Mouse (Mus musculus): ENCODE measurements around the gene Gstm2. TPM values are rescaled to one million over a fixed set of nuclear protein-coding genes. Genes with fewer than 3 reads are reported as not detected.
"Not testable (repeated sequence)": the region's sequence is repeated elsewhere in the genome, so short reads cannot be mapped to it uniquely, and the experiment has no call there.

Gene Gstm2
- polyA plus RNA-seq, 1 experiment from 2014 or later: 7.9 TPM

DNA sequence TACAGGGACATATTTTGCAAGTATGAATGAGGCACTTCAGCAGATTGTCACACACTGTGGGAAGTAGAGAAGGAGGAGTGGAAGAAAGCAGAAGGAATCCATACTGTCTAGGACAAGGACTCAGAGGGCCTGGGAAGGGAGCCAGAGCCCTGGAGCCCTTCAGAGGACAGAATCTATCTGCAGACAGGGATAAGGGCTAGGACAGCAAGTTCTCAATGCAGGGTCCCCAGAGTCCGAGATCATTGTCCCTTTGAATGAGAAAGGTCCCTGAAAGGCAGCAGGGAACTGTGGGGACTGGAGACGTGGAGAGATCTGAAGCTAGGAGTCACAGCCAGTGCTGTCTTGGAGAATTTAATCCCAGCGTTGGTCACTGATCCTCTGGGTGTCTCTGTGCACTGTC lies 33.0 kb upstream of the Gstm2 start:
- H3K9me3 ChIP-seq (ENCODE audit: control insufficient read depth, low read length); ATAC-seq (ENCODE audit: low FRiP score); H3K36me3 ChIP-seq (replicated peaks; ENCODE audit: control insufficient read depth, insufficient read depth): not testable (repeated sequence)

DNA sequence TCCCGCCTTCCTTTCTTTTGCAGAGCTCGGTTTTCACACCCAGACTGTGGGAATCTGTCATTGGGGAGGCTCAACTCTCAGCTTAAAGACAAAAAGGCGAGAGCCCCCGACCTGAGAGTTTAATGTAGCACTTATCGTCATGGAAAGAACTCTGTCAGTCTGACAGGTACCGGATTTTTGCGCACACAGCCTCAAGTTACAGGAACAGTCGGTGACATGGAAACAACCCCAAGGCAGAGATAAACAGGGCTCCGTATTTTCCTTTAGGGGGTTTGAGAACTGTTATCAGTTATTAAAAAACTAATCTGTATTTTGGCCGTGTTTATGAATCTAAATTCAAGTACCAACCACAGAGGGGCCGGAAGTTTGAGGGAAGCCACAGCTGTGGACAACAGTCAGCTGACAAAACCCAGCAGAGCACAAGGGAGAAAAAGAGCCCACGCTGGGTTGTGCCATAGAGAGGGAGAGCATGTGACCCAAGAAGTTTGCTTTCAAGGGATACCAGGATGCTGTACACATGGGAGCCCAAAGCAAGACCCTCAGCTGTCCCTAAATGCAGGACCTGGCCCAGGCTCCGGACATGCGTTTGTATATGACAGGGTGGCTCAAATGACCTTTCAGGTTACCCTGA lies 32.1 kb upstream of the Gstm2 start:
- peak overlapping the region; percentile 55; the same call in 1 of the 2 replicates for H3K27ac ChIP-seq
- peaks cover 6% of the 10 kb centered on the region; the same call in 1 of the 2 replicates for H3K4me1 ChIP-seq (replicated peaks; ENCODE audit: control insufficient read depth, insufficient read depth, low read length)
- H3K9me3 ChIP-seq (ENCODE audit: control insufficient read depth, low read length): no peaks in the 10 kb centered on the region
- H3K9ac ChIP-seq: peak overlapping the region; percentile 50
- no peaks in the 10 kb centered on the region for H3K36me3 ChIP-seq (replicated peaks; ENCODE audit: control insufficient read depth, insufficient read depth)
- ATAC-seq (ENCODE audit: low FRiP score): no peak
- no peaks in the 10 kb centered on the region for H3K27me3 ChIP-seq (ENCODE audit: control insufficient read depth, insufficient read depth, low read length)
- WGBS: 30% methylated on average over 14 of the region's 14 CpGs
- DNase-seq (ENCODE audit: low spot score): no peak
- H3K4me3 ChIP-seq (replicated peaks; ENCODE audit: low read length): peak overlapping the region; percentile 33
- peak overlapping the region; percentile 72 for H3K4me2 ChIP-seq (replicated peaks)

More for the DNA sequence above, 33.0 kb upstream of the Gstm2 start:
- not testable (repeated sequence) for H3K4me2 ChIP-seq (replicated peaks); DNase-seq (ENCODE audit: low spot score); H3K4me1 ChIP-seq (replicated peaks; ENCODE audit: control insufficient read depth, insufficient read depth, low read length); H3K4me3 ChIP-seq (replicated peaks; ENCODE audit: low read length); H3K9ac ChIP-seq; H3K27ac ChIP-seq; H3K27me3 ChIP-seq (ENCODE audit: control insufficient read depth, insufficient read depth, low read length)
- WGBS: 70% methylated on average over 3 of the region's 3 CpGs

DNA sequence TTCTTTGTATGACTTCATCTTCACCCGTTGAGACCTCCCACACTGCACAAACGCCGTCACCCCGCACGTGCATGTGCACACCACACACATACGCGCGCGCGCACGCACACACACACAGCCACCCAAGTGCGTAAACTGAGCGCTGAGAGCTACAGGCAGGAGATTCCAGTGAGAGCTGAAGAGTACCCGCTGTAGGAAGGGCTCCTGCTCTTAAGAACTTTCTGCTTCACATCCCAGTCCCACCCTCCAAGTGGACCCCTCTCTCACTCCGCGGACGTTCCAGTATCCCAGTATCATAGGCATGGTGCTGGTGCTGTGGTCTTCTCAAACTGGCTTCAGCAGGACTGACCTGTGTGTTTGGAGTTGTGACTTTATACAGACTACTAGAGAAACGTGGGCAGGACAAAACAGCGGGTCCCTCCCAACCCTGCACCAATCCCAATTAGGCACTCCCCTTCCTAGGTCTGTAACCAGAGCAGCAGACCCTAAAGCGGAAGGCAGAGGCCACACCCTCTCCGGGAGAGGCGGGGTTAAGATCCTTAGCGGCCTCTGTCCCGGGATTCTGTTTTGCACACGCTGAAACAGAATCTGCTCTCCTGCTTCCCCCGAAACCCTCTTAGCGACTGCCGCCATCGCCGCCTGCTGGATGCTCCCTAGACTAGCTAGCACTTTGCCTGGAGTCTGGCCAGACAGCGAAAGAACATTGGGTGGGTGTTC lies 31.4 kb upstream of the Gstm2 start, which contains the start of gene Gstm1:
Gene Gstm1 (minus strand): TSS at position 501 of the 717 bp plus-strand sequence.
- no peaks in the 10 kb centered on the region for H3K36me3 ChIP-seq (replicated peaks; ENCODE audit: control insufficient read depth, insufficient read depth)
- under 1% methylated on average over 31 of the region's 31 CpGs for WGBS
- H3K4me3 ChIP-seq (replicated peaks; ENCODE audit: low read length): peak within 1 kb of the TSS; percentile 33
- peak within 1 kb of the TSS; percentile 72 for H3K4me2 ChIP-seq (replicated peaks)
- peak within 1 kb of the TSS; percentile 55 for H3K27ac ChIP-seq
- no peaks in the 10 kb centered on the region for H3K9me3 ChIP-seq (ENCODE audit: control insufficient read depth, low read length)
- ATAC-seq (ENCODE audit: low FRiP score) (peak; percentile 93), DNase-seq (ENCODE audit: low spot score) (peak; percentile 87)
- H3K27me3 ChIP-seq (ENCODE audit: control insufficient read depth, insufficient read depth, low read length): no peaks in the 10 kb centered on the region
- peaks cover 6% of the 10 kb centered on the region; the same call in 1 of the 2 replicates for H3K4me1 ChIP-seq (replicated peaks; ENCODE audit: control insufficient read depth, insufficient read depth, low read length)
- H3K9ac ChIP-seq: peak within 1 kb of the TSS; percentile 50

DNA sequence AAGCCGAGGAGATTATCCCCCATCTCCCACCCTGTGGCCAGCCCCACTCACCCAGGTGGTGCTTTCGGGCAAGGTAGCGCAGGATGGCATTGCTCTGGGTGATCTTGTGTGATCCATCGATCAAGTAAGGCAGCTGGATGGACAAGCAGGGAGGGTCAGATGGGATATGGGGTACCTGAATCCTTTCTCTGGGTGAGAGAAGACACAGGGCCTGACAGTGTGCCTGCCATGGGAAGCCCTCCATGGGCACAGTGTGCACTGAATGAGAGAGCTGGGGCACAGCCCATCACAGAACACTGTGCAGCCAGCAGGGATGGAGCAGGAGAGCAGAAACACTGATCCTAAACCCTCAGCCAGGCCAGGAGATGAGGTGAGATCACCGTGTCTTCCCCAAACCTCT lies 30.2 kb upstream of the Gstm2 start:
- Histone ChIP-seq H3K9ac (peak overlapping the region; percentile 50; the same call in 1 of the 2 replicates), H3K4me2 (replicated peaks) (peak overlapping the region; percentile 72)
- not testable (repeated sequence) for DNase-seq (ENCODE audit: low spot score); H3K4me1 ChIP-seq (replicated peaks; ENCODE audit: control insufficient read depth, insufficient read depth, low read length); H3K4me3 ChIP-seq (replicated peaks; ENCODE audit: low read length); H3K36me3 ChIP-seq (replicated peaks; ENCODE audit: control insufficient read depth, insufficient read depth); H3K27ac ChIP-seq; ATAC-seq (ENCODE audit: low FRiP score); H3K9me3 ChIP-seq (ENCODE audit: control insufficient read depth, low read length); H3K27me3 ChIP-seq (ENCODE audit: control insufficient read depth, insufficient read depth, low read length)
- 96% methylated on average over 5 of the region's 5 CpGs for WGBS

DNA sequence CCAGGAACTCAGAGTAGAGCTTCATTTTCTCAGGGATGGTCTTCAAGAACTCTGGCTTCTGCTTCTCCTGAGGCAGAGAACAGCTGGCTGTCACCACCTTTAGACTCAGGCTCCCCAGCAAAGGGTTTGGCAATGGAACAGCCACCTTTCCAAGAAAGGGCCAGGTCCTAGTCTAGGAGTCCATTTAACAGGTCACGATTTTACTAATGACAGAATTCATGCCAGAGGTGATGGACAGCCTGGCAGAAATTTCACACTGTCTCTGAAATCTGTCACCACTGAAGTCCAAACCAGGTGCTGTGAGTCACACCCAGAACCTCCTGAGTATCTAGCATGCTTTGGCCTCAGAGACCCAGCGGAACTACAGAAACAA lies 28.7 kb upstream of the Gstm2 start:
- Histone ChIP-seq H3K4me3 (replicated peaks; ENCODE audit: low read length) (no peak overlapping the region), H3K9me3 (ENCODE audit: control insufficient read depth, low read length) (no peaks in the 10 kb centered on the region), H3K9ac (no peak overlapping the region), H3K27me3 (ENCODE audit: control insufficient read depth, insufficient read depth, low read length) (no peaks in the 10 kb centered on the region), H3K27ac (no peak overlapping the region), H3K36me3 (replicated peaks; ENCODE audit: control insufficient read depth, insufficient read depth) (no peaks in the 10 kb centered on the region), H3K4me2 (replicated peaks) (no peak overlapping the region), H3K4me1 (replicated peaks; ENCODE audit: control insufficient read depth, insufficient read depth, low read length) (peaks cover 9% of the 10 kb centered on the region; the same call in 1 of the 2 replicates)
- 92% methylated on average over 2 of the region's 2 CpGs for WGBS
- ATAC-seq (ENCODE audit: low FRiP score): no peak
- no peak for DNase-seq (ENCODE audit: low spot score)

DNA sequence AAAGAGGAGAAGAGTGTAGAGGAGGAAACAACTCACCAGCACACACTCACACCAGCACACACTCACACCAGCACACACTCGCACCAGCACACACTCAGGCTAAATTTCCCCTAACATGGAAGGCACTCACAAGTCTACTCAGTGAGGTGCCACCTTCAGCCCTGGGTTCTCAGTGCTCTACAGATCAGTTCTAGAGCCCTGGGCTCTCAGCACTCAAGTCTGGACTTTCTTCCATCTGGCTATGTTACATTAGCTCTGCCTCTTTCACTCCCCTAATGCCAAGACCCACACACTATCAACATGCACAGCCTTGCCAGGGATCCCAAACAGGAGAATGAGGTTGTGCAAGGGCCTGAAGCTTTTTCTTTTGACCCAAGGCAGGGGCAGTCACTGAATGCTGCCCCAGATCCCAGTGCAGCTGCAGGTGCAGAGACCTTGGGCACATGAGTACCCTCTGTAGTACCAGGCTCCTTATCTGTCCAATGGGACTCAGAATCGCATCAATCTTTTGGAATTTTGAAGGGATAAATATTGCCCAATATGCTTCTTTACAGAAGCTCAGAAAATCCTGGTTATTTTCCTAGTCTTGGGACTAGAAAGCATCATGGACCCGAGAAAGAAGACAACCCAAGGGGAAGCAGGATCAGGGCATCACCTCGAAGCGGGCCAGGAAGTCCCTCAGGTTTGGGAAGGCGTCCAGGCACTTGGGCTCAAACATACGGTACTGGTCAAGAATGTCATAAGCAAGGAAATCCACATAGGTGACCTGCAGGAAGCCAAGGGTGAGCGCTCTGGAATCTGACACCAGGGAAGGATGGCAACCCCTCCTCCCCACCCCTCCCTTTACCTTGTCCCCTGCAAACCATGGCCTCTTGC lies 28.1 kb upstream of the Gstm2 start:
- H3K9ac ChIP-seq: no peak overlapping the region
- H3K4me3 ChIP-seq (replicated peaks; ENCODE audit: low read length): no peak overlapping the region
- no peak overlapping the region for H3K4me2 ChIP-seq (replicated peaks)
- no peaks in the 10 kb centered on the region for H3K36me3 ChIP-seq (replicated peaks; ENCODE audit: control insufficient read depth, insufficient read depth)
- 88% methylated on average over 7 of the region's 8 CpGs for WGBS
- no peaks in the 10 kb centered on the region for H3K27me3 ChIP-seq (ENCODE audit: control insufficient read depth, insufficient read depth, low read length)
- no peak for DNase-seq (ENCODE audit: low spot score)
- H3K9me3 ChIP-seq (ENCODE audit: control insufficient read depth, low read length): no peaks in the 10 kb centered on the region
- peaks cover 9% of the 10 kb centered on the region; the same call in 1 of the 2 replicates for H3K4me1 ChIP-seq (replicated peaks; ENCODE audit: control insufficient read depth, insufficient read depth, low read length)
- ATAC-seq (ENCODE audit: low FRiP score): no peak
- no peak overlapping the region for H3K27ac ChIP-seq

DNA sequence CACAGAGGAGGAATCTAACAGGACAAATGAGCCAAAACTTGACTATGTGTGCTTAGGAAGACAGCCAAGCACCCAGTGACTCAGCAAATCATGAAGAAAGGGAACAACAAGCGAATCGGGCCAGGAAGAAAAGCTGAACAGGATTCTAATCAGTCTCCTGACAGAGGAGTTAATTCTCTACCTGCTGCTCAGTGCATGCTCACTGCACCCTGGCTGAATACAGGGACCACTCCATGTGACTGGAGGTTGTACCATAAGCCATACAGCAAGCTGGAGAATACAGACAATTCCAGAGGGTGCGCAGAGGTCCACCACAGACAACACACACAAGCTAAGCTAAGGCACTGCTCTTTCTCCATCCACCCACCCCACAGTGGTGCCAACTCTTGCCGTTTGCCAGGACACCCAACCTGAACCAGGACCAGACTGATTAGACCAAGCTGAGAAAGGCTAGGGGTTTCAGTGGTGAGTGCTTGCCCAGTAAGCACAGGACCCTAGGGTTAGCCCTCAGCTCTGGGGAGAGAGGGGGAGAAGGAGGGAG lies 27.1 kb upstream of the Gstm2 start:
- Histone ChIP-seq H3K4me2 (replicated peaks) (no peak overlapping the region), H3K27ac (no peak overlapping the region), H3K36me3 (replicated peaks; ENCODE audit: control insufficient read depth, insufficient read depth) (no peaks in the 10 kb centered on the region), H3K4me3 (replicated peaks; ENCODE audit: low read length) (no peak overlapping the region), H3K4me1 (replicated peaks; ENCODE audit: control insufficient read depth, insufficient read depth, low read length) (peaks cover 9% of the 10 kb centered on the region; the same call in 1 of the 2 replicates), H3K9me3 (ENCODE audit: control insufficient read depth, low read length) (no peaks in the 10 kb centered on the region), H3K27me3 (ENCODE audit: control insufficient read depth, insufficient read depth, low read length) (no peaks in the 10 kb centered on the region), H3K9ac (no peak overlapping the region)
- DNase-seq (ENCODE audit: low spot score) (no peak), ATAC-seq (ENCODE audit: low FRiP score) (no peak)
- 70% methylated on average over 4 of the region's 4 CpGs for WGBS

DNA sequence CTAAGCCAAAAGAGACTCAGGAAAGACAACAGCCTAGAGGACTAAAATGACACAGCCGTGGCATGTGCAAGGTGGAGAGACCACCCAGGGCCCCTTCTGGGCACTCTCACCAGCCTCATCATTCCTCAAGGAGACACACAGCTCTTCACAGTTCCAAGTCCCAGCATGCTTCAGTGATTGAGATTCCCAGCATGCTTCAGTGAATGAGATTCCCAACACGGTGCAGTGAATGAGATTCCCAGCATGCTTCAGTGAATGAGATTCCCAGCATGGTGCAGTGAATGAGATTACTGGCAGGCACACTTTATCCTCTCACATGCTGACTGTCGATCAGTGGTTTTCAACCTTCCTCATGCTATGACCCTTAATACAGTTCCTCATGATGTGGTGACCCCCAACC lies 25.3 kb upstream of the Gstm2 start:
- ATAC-seq (ENCODE audit: low FRiP score) (peak; percentile 78; the same call in 1 of the 2 replicates), DNase-seq (ENCODE audit: low spot score) (peak; percentile 57)
- no peak overlapping the region for H3K9ac ChIP-seq
- 19% methylated on average over 3 of the region's 3 CpGs for WGBS
- H3K4me1 ChIP-seq (replicated peaks; ENCODE audit: control insufficient read depth, insufficient read depth, low read length): peaks cover 3% of the 10 kb centered on the region; the same call in 1 of the 2 replicates
- H3K27ac ChIP-seq: no peak overlapping the region
- H3K4me2 ChIP-seq (replicated peaks): no peak overlapping the region
- H3K9me3 ChIP-seq (ENCODE audit: control insufficient read depth, low read length): no peaks in the 10 kb centered on the region
- no peaks in the 10 kb centered on the region for H3K27me3 ChIP-seq (ENCODE audit: control insufficient read depth, insufficient read depth, low read length)
- no peak overlapping the region for H3K4me3 ChIP-seq (replicated peaks; ENCODE audit: low read length)
- no peaks in the 10 kb centered on the region for H3K36me3 ChIP-seq (replicated peaks; ENCODE audit: control insufficient read depth, insufficient read depth)

Data from hindbrain, embryonic 14.5 days (tissue).